Mouse (Mus musculus): ENCODE measurements around the gene Sema6d.

Gene Sema6d

GRCm38 (mm10) chr2:124171718-124172117 is 81.9 kb downstream of the Sema6d start:
- no peak for DNase-seq

- DNase-seq: no peak
These were observed 86.5 kb downstream of the Sema6d start for GRCm38 (mm10) chr2:124176265-124176664.

DNA sequence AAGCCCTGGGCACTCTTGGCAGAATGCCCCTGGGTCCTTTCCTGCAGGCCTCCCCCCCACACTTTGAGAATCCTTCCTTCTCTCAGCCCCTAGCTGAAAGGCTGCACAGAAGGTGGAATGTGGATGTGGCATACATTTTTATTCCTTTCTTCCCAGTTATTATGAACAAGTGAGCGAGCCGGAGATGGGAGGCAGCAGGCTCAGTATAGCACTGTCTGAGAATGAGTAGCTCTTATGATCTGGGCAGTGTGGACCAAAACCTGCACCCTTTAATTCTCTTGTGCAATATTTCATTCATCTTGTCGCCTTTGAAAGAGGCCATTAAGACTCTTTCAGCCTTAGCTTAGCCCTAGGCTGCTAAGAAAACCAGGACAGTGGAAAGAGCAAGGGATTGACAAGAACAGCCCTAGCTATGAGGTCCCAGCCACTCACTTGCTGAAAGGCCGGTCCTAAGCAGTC is 87.0 kb downstream of the Sema6d start:
- no peak for DNase-seq

DNA sequence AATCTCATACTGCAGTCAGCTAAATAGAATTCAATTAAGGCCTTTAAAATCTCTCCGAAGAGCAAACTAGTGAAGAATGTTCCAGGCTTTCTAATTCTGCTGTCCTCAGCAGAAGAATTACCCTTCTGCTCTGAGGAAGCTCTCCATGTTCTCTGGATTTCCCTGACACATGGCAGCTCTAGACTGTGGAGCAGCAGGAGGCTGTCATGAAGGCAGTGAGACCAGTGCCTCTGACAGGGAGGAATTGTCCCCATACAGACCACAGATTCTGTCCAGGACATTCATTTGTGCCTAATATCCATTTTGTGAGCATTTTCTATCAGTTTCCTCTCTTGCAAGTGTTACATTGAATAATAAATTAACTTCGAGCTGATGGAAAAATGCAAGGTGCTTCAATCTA is 99.5 kb downstream of the Sema6d start:
- no peak for DNase-seq

DNA sequence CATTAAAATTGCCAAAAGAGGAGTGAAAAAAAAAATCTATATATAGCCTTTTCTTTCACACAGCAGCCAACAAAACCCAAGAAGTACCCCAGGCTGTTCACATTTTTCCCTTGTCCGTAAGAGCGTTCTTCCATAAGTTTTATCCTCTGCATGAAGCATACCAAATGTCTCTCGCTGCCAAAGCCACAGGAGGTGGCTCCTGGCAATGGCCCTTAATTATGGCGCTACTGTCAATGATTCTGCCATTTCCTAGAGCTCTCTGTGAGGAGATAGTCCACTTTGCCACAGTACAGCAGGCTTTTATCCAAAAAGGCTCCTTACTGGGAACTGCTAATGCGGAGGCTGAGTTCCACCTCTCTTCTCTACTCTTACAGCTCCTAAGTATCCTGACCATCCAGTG is 104.3 kb downstream of the Sema6d start:
- no peak for DNase-seq

- DNase-seq: no peak
These were observed 111.7 kb downstream of the Sema6d start for GRCm38 (mm10) chr2:124201493-124201892.

DNA sequence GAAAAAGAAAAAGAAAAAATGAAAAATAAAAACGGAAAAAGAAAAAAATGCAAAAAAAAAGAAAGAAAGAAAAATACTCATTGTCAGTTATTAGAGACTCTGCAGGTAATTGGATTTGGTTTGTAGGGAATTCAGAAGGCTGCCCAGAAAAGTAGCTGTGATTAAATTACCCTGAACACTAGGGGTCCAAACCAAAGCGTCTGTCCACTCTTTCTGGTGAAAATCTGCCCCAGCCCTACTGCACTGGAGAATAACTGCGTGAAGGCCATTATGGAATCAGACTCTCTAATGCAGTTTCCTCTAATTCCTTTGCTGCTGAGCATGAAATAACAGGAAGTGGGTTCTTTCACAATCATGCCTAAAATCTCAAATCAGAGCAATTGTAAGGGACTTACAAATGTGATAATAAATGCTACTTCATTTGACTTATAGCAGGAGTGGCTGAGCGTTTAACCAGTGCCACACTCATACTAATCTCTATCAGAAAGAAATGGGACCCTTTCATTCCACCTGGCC is 112.8 kb downstream of the Sema6d start:
- DNase-seq: no peak

DNA sequence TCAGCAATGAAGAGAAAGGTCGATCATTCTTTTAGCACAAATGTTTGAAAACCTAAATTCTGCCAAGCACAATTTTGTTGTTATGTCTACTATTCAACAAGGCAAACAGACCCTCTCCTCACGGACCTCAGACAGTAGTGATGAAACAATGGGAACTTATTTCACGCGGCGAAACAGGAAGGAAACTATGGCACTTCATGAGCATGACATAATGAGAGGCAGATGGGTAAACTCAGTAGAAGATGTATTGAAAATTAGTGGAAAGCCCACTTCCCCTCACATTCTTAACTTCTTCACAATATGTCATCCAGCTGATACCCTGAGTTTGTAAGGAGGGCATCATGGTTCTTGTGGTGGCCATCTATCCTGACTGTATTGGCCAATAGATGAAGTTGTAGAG is 116.0 kb downstream of the Sema6d start:
- DNase-seq: no peak

GRCm38 (mm10) chr2:124208251-124208650 is 118.5 kb downstream of the Sema6d start:
- peak; percentile 74 for DNase-seq

DNA sequence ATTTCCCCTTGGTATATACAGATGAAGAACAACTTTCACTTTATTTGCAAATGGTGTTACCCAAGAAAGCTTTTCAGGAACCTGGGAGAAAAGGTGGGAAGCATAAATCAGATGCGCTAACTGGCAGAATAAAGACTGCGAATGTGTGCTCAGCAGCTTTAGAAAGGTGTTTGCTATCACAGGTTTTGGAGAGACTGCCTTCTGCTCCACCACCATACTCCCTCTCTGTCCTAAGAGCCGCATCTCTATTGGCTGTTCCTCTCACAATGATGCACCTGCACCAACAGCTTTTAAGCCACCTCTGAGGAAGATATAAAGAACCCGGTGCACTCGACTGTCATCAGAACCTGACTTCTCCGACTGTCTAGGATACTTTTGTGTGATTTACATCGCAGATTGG is 133.8 kb downstream of the Sema6d start:
- no peak for DNase-seq

- DNase-seq: no peak
These were observed 134.6 kb downstream of the Sema6d start for GRCm38 (mm10) chr2:124224328-124224727.

DNA sequence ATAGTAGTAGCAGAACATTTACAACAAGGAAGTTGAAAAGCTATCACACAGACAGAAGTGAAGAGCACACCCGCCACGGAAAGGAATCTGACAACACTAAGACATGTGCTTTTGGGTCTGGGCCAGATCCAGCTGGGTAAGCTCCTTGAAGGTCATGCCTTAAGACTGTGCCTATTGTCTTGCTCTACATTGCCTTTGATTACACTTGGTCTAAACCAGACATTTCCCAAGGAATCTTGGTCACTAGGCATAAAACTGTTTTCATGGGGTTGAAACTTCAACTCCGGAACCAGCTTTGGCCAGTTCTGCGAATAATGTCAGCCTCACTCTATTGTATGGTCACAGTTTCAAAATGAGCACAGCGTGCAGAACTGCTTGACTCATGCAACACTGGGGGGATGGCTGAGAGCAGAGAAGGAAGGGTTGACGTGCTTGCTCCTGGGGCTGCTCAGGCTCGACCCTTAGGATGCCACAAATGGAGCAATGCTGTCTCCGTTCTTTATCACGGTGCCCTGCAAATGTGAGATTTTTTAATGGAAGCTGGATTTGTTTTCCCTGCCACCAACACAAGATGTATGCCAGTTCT is 145.0 kb downstream of the Sema6d start:
- DNase-seq: peak; percentile 60

DNA sequence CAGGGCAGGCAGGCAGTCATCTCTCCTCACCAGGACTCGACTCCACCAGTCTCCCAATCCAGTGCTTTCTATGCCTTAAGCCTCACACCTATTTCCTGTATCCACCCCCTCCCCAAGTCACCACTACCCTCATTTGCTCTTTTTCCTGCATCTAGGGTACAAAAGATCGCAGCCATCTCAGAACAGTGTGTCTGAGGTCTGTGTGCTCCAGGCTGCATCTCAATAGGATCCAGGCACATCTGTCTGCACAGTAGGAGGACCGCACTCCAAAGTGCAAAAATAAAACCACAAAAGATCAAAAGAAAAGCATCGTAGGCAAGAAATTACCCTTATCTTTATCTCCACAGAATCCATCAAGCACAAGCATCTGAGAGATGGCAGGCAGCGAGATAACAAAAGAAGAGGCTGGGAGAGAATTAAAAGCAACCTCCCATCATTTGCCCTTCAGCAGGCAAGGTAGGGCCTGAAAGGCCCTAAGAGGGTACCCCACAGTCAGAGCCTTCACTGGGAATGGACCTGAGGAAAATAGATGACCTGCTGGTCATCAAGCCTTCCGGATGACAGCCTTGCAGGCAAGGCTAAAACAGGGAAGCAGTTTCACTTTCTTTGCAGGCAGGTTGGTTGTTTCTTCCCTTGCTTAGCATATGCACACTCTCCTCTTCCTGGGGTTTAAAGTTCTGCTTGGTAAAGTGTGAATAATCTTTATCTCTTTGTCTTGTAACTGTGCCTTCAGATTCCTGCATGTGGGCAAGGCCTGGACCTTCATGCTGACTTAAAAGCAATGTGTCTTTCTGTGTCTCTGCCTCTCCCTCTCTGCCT is 145.7 kb downstream of the Sema6d start:
- DNase-seq: no peak

GRCm38 (mm10) chr2:124236831-124237230 is 147.1 kb downstream of the Sema6d start:
- no peak for DNase-seq

GRCm38 (mm10) chr2:124243608-124244007 is 153.8 kb downstream of the Sema6d start:
- no peak for DNase-seq

GRCm38 (mm10) chr2:124244543-124245245 is 154.9 kb downstream of the Sema6d start:
- DNase-seq: peak; percentile 73

DNA sequence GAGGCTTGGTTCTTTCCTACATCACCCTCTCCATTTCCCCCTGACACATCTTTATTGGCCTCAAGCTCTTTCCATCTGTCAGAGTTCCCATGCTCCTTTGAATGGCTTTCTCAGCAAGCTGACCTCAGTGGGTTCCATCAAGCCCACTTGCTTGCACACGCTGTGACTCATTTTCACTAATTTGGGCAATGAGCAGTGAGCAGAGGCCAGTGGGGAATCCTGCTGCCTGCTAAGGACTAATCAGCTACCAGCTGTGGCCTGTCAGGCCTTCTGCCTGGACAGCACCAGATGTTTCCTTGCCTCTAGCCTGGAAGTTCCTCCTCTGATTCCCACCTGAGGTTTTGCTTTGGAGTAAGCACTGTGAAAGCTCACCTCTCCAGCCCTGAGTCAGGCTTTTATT is 168.3 kb downstream of the Sema6d start:
- no peak for DNase-seq

DNA sequence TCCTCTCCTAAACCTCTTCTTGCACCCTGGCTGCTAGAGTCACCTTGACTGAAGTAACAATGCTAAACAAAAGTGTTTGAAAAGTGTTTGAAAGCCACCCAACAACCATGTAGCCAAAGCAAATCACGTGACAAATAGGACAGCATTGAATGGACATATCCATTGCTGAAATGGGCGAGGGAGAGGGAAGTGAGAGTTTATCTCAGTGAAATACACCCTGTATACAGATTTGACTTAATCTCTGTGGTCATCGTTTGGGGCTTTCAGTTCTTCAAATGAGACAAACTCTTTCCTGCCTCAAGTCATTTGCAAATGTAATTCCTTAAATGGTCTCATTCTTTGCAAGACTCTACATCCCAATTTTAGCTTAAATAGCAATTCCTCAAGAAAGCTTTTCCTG is 174.5 kb downstream of the Sema6d start:
- no peak for DNase-seq

DNA sequence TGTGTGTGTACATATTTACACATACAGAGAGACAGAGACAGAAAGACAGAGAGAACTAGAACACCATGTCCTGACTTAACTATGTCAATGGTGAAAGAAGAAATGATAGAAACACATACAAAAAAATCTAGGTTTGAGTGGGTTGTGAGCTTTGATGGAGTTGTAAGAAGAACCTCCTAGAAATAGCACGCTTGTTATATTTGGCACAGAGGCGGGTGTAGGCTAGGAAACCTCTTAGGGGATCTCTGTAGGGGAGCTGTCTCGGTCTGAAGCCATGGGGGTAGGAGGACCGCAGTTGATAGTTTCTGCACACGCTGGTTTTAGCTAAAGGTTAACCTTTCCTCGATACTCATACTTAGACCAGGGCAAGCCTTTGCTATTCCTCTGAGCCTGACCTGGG is 181.4 kb downstream of the Sema6d start:
- DNase-seq: no peak

DNA sequence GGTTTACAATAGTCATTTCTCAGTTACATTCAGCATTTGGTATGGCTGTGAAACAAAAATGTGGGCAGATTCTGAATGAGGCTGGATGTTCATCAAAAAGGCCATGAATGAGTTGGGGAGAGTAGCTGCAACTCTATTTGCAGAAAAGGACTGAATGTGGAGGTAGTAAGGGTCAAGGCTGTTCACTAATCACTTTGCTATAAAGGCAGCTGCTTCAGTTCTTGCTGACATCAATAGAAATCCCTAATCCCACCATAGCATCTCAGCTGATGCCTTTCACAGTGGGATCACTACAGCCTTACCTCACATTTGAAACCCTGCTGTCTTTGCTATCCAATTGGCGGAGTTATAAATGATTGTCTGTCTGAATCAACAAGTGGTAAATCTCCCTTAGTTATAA is 187.7 kb downstream of the Sema6d start:
- DNase-seq: no peak

- no peak for DNase-seq
These were observed 195.3 kb downstream of the Sema6d start for GRCm38 (mm10) chr2:124285109-124285508.

GRCm38 (mm10) chr2:124289356-124289755 is 199.6 kb downstream of the Sema6d start:
- DNase-seq: no peak

- no peak for DNase-seq
These were observed 201.4 kb downstream of the Sema6d start for GRCm38 (mm10) chr2:124291145-124291544.

DNA sequence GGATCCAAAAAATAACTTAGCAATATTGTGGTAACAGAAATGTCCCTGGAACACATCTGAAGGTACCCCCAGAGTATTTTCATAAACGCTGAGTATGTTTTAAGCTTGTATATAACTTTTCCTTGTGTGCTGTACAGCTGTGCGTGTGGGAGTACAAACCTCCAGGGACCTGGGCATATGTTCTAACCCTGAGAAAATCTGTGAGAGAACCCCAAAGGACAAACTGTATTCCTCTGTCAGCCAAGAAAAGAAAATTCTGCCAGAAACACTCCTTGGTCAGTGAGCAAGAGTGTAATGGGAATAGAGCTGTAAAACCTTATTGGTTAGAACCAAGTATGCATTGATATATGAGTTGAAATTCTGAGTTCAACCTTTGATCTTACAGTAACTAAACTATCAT is 203.8 kb downstream of the Sema6d start:
- no peak for DNase-seq
